ENCODE assay signal across 25 mouse cellular contexts in genomic region chr5:147783476-147783875, GRCm38 (mm10).
"Had no signal": no experiment of that assay in that cellular context is flagged by ENCODE, and none has a peak within 500 bp of the region (broad histone marks: within the 10 kb centered on the region; RNA-seq: fewer than 3 reads in every experiment).

No protein-coding gene starts in this region.

- ATAC-seq: forebrain, embryonic 13.5 days; forebrain, embryonic 14.5 days; forebrain, embryonic 15.5 days; forebrain, embryonic 16.5 days; forebrain, postnatal 0 days had no signal

- H3K36me3 ChIP-seq: embryonic facial prominence, embryonic 10.5 days; embryonic facial prominence, embryonic 12.5 days; embryonic facial prominence, embryonic 13.5 days; embryonic facial prominence, embryonic 15.5 days; forebrain, embryonic 10.5 days; forebrain, embryonic 12.5 days; forebrain, embryonic 15.5 days had no signal

- H3K4me3 ChIP-seq: embryonic facial prominence, embryonic 10.5 days; embryonic facial prominence, embryonic 12.5 days; embryonic facial prominence, embryonic 13.5 days; embryonic facial prominence, embryonic 15.5 days; erythroblast, embryonic 14.5 days; forebrain, embryonic 10.5 days; forebrain, embryonic 12.5 days; forebrain, embryonic 13.5 days; forebrain, embryonic 15.5 days; gastrocnemius, adult 2 months; heart, adult 2 months had no signal

- DNase-seq: cerebellum, adult 18-20 months; cerebellum, adult 2 months; cerebellum, adult 8-10 months; cerebellum, adult 9-10 months; cerebellum, adult 9-11 months; embryo, embryonic 11 days; forebrain, postnatal 0 days; gastrocnemius, adult 2 months; gastrocnemius, postnatal 10 days; gastrocnemius, postnatal 14 days; gastrocnemius, postnatal 25 days; gastrocnemius, postnatal 36 days; heart, adult 18-20 months; heart, adult 2 months had no signal

- H3K9me3 ChIP-seq: embryonic facial prominence, embryonic 12.5 days; embryonic facial prominence, embryonic 13.5 days; embryonic facial prominence, embryonic 15.5 days; forebrain, embryonic 10.5 days; forebrain, embryonic 13.5 days; forebrain, embryonic 15.5 days had no signal

- H3K4me2 ChIP-seq: embryonic facial prominence, embryonic 12.5 days; embryonic facial prominence, embryonic 13.5 days; embryonic facial prominence, embryonic 15.5 days; forebrain, embryonic 12.5 days; forebrain, embryonic 13.5 days; forebrain, embryonic 15.5 days had no signal

- H3K27ac ChIP-seq: embryonic facial prominence, embryonic 10.5 days; embryonic facial prominence, embryonic 12.5 days; embryonic facial prominence, embryonic 13.5 days; embryonic facial prominence, embryonic 15.5 days; forebrain, embryonic 12.5 days; forebrain, embryonic 13.5 days; forebrain, embryonic 15.5 days; gastrocnemius, adult 2 months; heart, adult 2 months had no signal

- H3K27me3 ChIP-seq: embryonic facial prominence, embryonic 12.5 days; embryonic facial prominence, embryonic 13.5 days; embryonic facial prominence, embryonic 15.5 days; forebrain, embryonic 12.5 days; forebrain, embryonic 13.5 days; forebrain, embryonic 15.5 days had no signal

- H3K9ac ChIP-seq: embryonic facial prominence, embryonic 12.5 days; embryonic facial prominence, embryonic 13.5 days; embryonic facial prominence, embryonic 15.5 days; forebrain, embryonic 12.5 days; forebrain, embryonic 13.5 days; forebrain, embryonic 15.5 days; forebrain, postnatal 0 days had no signal

- H3K4me1 ChIP-seq: forebrain, embryonic 12.5 days; forebrain, embryonic 13.5 days; forebrain, embryonic 15.5 days had no signal
